Mouse (Mus musculus) bone marrow, adult 2 months (tissue): ENCODE data around the gene Rhoh. TPM values are rescaled to one million over a fixed set of nuclear protein-coding genes. Genes with fewer than 3 reads are reported as not detected.
A peak's percentile ranks its signal among the peaks of the same experiment; 100 is the strongest.

ENCODE experiments used
- H3K27ac ChIP-seq: fragments of 200-500 bp; 2 replicates; pipeline ENCODE4 v1.5.1; 2012; ENCODE audit warnings: low read depth, mild to moderate bottlenecking, control low read depth, inconsistent platforms, low read length; ENCODE audit not compliant: control insufficient read depth, poor library complexity, insufficient read depth
- H3K4me1 ChIP-seq: fragments of 200-500 bp; 2 replicates; pipeline ENCODE4 v1.6.1; 2011; ENCODE audit warnings: low read length; ENCODE audit not compliant: control insufficient read depth, insufficient read depth
- H3K4me3 ChIP-seq: fragments of 200-500 bp; replicated peaks from 2 replicates; pipeline ENCODE3; 2011; ENCODE audit warnings: mild to moderate bottlenecking, low read depth, low read length, control low read depth; ENCODE audit not compliant: control insufficient read depth
- CTCF ChIP-seq: fragments of 200-500 bp; IDR thresholded peaks from 2 replicates; pipeline ENCODE4 v1.5.1; 2011; ENCODE audit warnings: low read length, control low read depth; ENCODE audit not compliant: control insufficient read depth, insufficient read depth
- POLR2A ChIP-seq: fragments of 200-500 bp; IDR thresholded peaks from 2 replicates; pipeline ENCODE4 v1.6.1; 2011; ENCODE audit warnings: low read depth, mild to moderate bottlenecking, control low read depth, low read length, borderline replicate concordance; ENCODE audit not compliant: control insufficient read depth
- WGBS: fragments of 180-500 bp; shearing (Covaris S2); methylation state at CpG from one replicate; pipeline ENCODE4 v1.1.7; 2018; 5-methylcytosine and 5-hydroxymethylcytosine counted together
- polyA plus RNA-seq: library from polyadenylated mRNA; stranded (reverse); fragments of >200 nt; gene quantifications from 2 replicates; pipeline ENCODE4 v1.2.4, GENCODE M21; 2011; ENCODE audit warnings: low replicate concordance; ENCODE audit not compliant: missing spikeins, insufficient read depth, insufficient read length

Rhoh gene
- polyA plus RNA-seq, 1 experiment, result 18.4 TPM

DNA sequence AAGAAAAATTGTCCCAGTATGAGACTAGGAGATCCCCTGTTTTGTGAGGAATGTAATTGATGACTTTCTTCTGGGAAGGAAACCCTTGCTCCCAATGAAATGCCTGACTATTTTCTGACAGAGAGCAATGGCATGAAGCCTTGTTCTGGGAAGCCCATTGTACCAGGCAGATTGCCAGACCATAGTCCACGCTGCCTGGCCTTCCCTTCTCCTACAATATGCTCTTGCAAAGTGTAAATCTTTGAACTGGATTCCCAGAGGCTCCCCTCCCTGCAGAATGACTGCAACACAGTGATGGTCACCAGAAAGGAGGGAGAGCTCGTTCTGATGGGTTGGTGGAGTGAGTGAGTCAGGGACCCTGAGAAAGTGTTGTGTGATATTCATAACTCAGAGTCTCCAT is 47.7 kb downstream of the Rhoh start:
- TF ChIP-seq CTCF, result no peak
- TF ChIP-seq POLR2A, result no peak
- 69% methylated on average over 2 of the region's 2 CpGs for WGBS
- Histone ChIP-seq H3K4me1 (peaks cover 7% of the 10 kb centered on the region; the same call in 1 of the 2 replicates), H3K4me3 (no peak overlapping the region), H3K27ac (no peak overlapping the region)

DNA sequence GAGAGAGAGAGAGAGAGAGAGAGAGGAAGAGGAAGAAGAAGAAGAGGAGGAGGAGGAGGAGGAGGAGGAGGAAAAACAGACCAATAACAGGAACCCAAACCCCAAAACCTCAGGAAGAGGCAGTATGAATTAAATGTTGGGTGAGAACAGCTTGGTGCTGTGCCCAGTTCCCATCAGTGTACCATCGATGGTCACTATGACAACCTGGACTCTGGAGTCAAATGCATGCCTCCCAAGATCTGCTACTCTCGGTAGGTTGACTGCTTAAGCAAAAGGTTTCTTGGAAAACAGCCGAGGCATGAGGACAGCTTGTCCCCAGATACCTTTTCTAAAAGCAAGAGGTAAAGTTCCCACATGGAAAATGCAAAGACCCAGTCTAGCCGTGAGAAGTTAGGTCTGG is 48.3 kb downstream of the Rhoh start:
- no peak overlapping the region for H3K4me3 ChIP-seq
- WGBS, result 53% methylated on average over 4 of the region's 4 CpGs
- TF ChIP-seq CTCF (no peak), POLR2A (no peak)
- peak overlapping the region; percentile 16; the same call in 1 of the 2 replicates for H3K27ac ChIP-seq
- H3K4me1 ChIP-seq, result peaks cover 7% of the 10 kb centered on the region; the same call in 1 of the 2 replicates

DNA sequence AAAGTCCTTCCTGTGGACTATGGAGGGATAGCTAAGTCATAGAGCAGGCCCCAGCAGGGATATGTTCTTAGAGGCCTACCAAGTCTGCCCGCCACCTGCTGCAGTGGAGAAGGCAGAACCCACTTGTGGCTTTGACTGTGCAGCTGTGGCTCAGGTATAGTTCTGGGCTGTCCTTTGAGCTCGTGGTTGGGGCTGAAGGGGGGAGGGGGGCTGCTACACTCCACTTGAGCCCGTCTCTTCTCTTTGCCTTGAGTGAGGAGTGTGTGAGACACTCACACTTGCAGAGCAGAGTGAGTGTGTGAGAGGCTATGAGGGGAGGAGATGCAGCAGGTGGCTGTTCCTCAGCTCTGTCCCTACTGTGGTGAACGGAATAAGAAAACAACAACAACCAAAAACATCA is 49.4 kb downstream of the Rhoh start:
- Histone ChIP-seq H3K4me3 (no peak overlapping the region), H3K4me1 (peaks cover 7% of the 10 kb centered on the region; the same call in 1 of the 2 replicates), H3K27ac (peak overlapping the region; percentile 25; the same call in 1 of the 2 replicates)
- TF ChIP-seq POLR2A, result no peak
- TF ChIP-seq CTCF, result no peak
- WGBS, result 43% methylated on average over 4 of the region's 4 CpGs

DNA sequence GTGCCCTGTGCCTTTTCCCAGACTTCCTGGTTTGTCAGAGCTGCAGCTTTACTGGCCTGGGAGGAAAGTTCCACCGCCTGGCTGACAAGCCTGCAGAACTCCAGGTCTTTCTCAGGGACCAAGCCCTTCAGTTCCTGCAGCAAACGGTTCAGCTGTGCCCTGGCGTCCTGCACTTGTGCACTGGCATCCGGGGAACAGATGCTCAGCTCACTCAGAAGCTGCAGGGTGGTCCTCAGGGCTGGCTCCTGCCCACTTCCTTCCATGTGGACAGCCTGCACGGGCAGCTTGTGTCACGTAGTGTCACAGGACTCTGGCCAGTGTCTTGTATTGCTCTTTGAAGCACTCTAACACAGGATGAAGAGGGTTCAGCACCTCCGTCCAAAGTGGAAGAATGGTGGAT is 50.7 kb downstream of the Rhoh start:
- 25% methylated on average over 7 of the region's 7 CpGs for WGBS
- no peak for TF ChIP-seq POLR2A
- TF ChIP-seq CTCF, result no peak
- Histone ChIP-seq H3K27ac (no peak overlapping the region), H3K4me1 (peaks cover 7% of the 10 kb centered on the region; the same call in 1 of the 2 replicates), H3K4me3 (no peak overlapping the region)

DNA sequence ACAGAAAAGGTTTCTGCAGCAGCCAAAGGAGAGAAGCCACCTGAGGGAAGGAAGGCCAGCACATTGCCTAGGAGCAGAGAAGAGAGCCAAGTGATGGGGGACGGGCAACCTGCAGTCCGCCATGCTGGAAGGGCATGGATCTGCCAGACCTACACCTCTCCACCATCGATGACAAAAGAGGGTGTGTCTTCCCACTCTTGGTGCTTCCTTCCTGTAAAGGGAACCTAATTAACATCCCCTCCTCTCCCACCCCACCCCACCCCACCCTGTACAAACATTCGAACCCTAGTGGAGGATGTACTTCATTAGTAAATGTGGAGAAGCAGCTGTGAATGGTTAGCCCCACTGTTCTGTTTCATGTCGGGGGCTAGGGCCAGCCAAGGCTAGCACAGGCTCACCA is 51.2 kb downstream of the Rhoh start:
- H3K4me3 ChIP-seq, result no peak overlapping the region
- H3K4me1 ChIP-seq, result peaks cover 7% of the 10 kb centered on the region; the same call in 1 of the 2 replicates
- H3K27ac ChIP-seq, result no peak overlapping the region
- no peak for TF ChIP-seq CTCF
- TF ChIP-seq POLR2A, result no peak
- 57% methylated on average over 5 of the region's 5 CpGs for WGBS

DNA sequence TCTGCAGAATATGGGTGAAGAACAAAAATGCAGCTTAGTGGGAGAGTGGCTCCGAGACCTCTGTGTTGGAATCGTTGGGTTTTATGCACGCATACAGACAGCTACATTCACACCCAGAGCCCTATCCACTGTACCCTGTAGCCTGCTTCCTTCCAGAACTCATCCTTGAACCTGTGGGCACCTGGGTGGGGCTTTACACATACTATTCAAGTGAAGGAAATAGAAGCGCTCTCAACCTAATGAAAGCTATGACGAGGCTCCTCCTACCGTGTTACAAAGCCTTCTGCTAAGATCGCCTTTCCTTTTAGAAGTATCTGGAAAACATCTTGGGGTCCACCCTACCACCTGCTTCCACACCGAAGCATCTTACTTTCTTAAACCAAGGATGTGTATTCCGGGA is 52.1 kb downstream of the Rhoh start:
- WGBS, result 85% methylated on average over 9 of the region's 9 CpGs
- H3K27ac ChIP-seq, result no peak overlapping the region
- H3K4me3 ChIP-seq, result no peak overlapping the region
- TF ChIP-seq CTCF (no peak), POLR2A (no peak)
- peaks cover 7% of the 10 kb centered on the region; the same call in 1 of the 2 replicates for H3K4me1 ChIP-seq

DNA sequence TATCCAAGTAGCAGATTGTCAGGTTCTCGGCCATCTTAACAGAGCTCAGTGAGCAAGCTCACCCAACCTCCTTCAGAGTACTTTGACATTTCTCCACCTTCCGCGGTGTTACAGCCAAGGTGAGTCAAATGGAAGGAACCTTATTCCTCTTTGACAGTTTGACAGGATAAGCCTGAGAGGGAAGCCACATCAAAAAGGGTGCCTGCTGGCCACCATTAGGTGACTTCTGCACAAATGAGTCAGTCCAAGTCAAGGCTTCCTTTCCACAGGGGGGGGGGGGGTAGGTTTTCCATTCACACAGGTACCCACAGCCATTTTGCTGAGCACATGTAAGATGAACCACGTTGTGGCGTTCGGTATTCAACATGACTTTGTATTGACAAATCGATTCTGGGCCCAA is 53.3 kb downstream of the Rhoh start:
- no peak overlapping the region for H3K4me3 ChIP-seq
- H3K4me1 ChIP-seq, result peaks cover 7% of the 10 kb centered on the region; the same call in 1 of the 2 replicates
- WGBS, result 86% methylated on average over 7 of the region's 7 CpGs
- no peak overlapping the region for H3K27ac ChIP-seq
- TF ChIP-seq CTCF (no peak), POLR2A (no peak)

DNA sequence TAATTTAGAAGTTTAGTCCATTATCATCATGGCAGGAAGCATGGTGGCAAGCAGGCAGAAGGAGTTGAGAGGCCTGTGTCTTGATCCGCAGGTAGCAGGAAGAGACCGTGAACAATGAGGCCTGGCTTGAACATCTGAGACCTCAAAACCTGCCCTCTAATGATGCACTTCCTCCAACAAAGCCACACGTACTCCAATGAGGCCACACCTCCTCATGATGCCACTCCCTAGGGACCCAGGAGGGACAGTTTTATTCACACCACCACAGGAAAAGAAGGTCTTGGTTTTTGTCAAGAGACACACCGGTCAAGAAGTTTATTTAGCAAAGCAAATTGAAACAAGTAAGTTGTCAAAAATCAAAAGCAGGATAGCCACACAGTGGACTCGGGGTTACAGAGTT is 55.9 kb downstream of the Rhoh start:
- TF ChIP-seq CTCF (no peak), POLR2A (no peak)
- Histone ChIP-seq H3K27ac (no peak overlapping the region), H3K4me3 (no peak overlapping the region), H3K4me1 (peaks cover 4% of the 10 kb centered on the region; the same call in 1 of the 2 replicates)
- WGBS, result 71% methylated on average over 5 of the region's 5 CpGs

DNA sequence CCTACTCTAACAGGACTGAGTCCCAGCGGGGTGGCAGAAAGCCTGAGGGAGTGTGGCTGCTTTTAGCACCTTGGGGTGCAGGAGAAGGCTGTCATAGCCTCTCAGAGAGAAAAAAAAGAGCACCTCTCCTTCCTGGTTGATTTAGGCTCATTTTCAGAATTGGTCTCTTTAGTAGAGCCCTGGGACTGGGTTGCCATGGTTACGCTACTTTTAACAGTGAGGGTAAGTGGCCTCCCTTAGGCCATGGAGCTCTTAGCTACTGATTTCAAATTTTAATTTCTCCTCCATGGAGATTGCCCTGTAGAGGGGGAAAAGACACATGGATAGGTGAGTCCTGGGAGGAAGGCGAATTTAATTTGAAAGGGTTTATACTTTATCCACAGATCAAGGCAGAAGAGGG is 57.6 kb downstream of the Rhoh start:
- Histone ChIP-seq H3K27ac (no peak overlapping the region), H3K4me1 (peaks cover 2% of the 10 kb centered on the region; the same call in 1 of the 2 replicates), H3K4me3 (no peak overlapping the region)
- WGBS, result 76% methylated on average over 3 of the region's 3 CpGs
- no peak for TF ChIP-seq CTCF
- TF ChIP-seq POLR2A, result no peak
